In the genomic region with DNA sequence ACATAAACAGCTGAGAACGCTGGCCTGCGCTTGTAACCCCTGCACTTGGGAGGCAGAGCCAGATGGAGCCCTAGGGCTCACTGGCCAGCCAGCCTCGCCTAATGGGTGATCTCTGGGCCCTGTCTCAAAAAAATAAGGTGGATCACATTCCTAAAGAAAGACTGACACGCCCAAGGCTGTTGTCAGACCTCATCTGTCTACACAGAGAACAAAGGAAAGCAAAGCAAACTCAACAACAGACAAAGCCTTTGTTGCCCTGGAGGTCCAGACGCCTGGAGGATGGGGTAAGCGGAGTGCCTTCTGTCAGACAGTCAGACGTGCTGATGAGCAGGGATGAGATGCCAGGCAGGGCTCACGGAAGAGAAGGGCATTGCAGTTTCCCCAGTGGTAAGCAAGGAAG, we compare ENCODE assay signal across 13 mouse cellular contexts. TPM values are rescaled to one million over a fixed set of nuclear protein-coding genes. Genes with fewer than 3 reads are reported as not detected.
DNase-seq lines count a peak whose midpoint lies in the region; ATAC-seq and TF ChIP-seq lines count a peak whose summit lies in the region.
"Had no signal": no experiment of that assay in that cellular context is flagged by ENCODE, and none has a peak within 500 bp of the region (broad histone marks: within the 10 kb centered on the region; RNA-seq: fewer than 3 reads in every experiment).

No protein-coding gene starts in this region.

- ATAC-seq in heart, embryonic 13.5 days (ENCODE audit: extremely low read depth, insufficient number of reproducible peaks, low FRiP score, low TSS enrichment) = no peak
- ATAC-seq in midbrain, embryonic 13.5 days = 0 out of 2 replicates have a peak, but pooled peaks have one; percentile 37
- ATAC-seq in midbrain, postnatal 0 days (ENCODE audit: low FRiP score) = no peak
- ATAC-seq in frontal cortex, adult (ENCODE audit: low TSS enrichment) = no peak
- ATAC-seq: inflammation-experienced regulatory T-cells, adult 6 months had no signal

- no peak overlapping the region for H3K4me2 ChIP-seq in heart, embryonic 13.5 days
- H3K4me2 ChIP-seq in midbrain, embryonic 13.5 days (replicated peaks) = no peak overlapping the region
- no peak overlapping the region for H3K4me2 ChIP-seq in midbrain, postnatal 0 days (ENCODE audit: low read depth, low read length, poor library complexity, severe bottlenecking)
- H3K4me2 ChIP-seq: midbrain, embryonic 12.5 days had no signal

- intact Hi-C loops in heart, postnatal 14 days (cut with DNase I) = no loop called here

- peaks cover 73% of the 10 kb centered on the region for H3K4me1 ChIP-seq in heart, embryonic 13.5 days
- peaks cover 8% of the 10 kb centered on the region; the same call in 1 of the 2 replicates for H3K4me1 ChIP-seq in midbrain, embryonic 13.5 days (replicated peaks)
- H3K4me1 ChIP-seq in midbrain, postnatal 0 days (ENCODE audit: insufficient read depth, low read length) = no peaks in the 10 kb centered on the region
- H3K4me1 ChIP-seq in brown adipose tissue, adult 24 weeks (ENCODE audit: control insufficient read depth, insufficient read depth, insufficient read length, low read length) = peaks cover 19% of the 10 kb centered on the region

- H3K27me3 ChIP-seq in heart, embryonic 13.5 days (replicated peaks) = no peaks in the 10 kb centered on the region
- H3K27me3 ChIP-seq in midbrain, embryonic 13.5 days = no peaks in the 10 kb centered on the region
- no peaks in the 10 kb centered on the region for H3K27me3 ChIP-seq in midbrain, postnatal 0 days (ENCODE audit: insufficient read depth, low read length)
- H3K27me3 ChIP-seq: midbrain, embryonic 12.5 days had no signal

- no peak for DNase-seq in heart, postnatal 14 days
- no peak for DNase-seq in midbrain, postnatal 0 days (ENCODE audit: low spot score)
- peak; percentile 55 for DNase-seq in lung, postnatal 36 days
- no peak for DNase-seq in spleen, postnatal 10 days (ENCODE audit: low spot score in 2 of 2)
- DNase-seq: adrenal gland, postnatal 25 days; cerebellum, postnatal 36 days had no signal

- H3K9ac ChIP-seq in heart, embryonic 13.5 days = no peak overlapping the region
- H3K9ac ChIP-seq in midbrain, embryonic 13.5 days (replicated peaks) = no peak overlapping the region
- no peak overlapping the region for H3K9ac ChIP-seq in midbrain, postnatal 0 days (replicated peaks; ENCODE audit: low read length, poor library complexity, severe bottlenecking)
- H3K9ac ChIP-seq: midbrain, embryonic 12.5 days had no signal

- H3K36me3 ChIP-seq in heart, embryonic 13.5 days = no peaks in the 10 kb centered on the region
- H3K36me3 ChIP-seq in midbrain, embryonic 13.5 days = no peaks in the 10 kb centered on the region
- no peaks in the 10 kb centered on the region for H3K36me3 ChIP-seq in midbrain, postnatal 0 days (ENCODE audit: insufficient read depth, low read length)
- H3K36me3 ChIP-seq: midbrain, embryonic 12.5 days had no signal

- no peaks in the 10 kb centered on the region for H3K9me3 ChIP-seq in heart, embryonic 13.5 days
- H3K9me3 ChIP-seq in midbrain, embryonic 13.5 days = no peaks in the 10 kb centered on the region
- no peaks in the 10 kb centered on the region for H3K9me3 ChIP-seq in midbrain, postnatal 0 days (ENCODE audit: low read length)
- H3K9me3 ChIP-seq: midbrain, embryonic 12.5 days had no signal

- WGBS in heart, embryonic 13.5 days = 67% methylated on average over 8 of the region's 8 CpGs
- 51% methylated on average over 8 of the region's 8 CpGs for WGBS in midbrain, embryonic 13.5 days
- WGBS in midbrain, postnatal 0 days = 48% methylated on average over 8 of the region's 8 CpGs

- H3K4me3 ChIP-seq in heart, embryonic 13.5 days = no peak overlapping the region
- H3K4me3 ChIP-seq in midbrain, embryonic 13.5 days (replicated peaks) = no peak overlapping the region
- no peak overlapping the region for H3K4me3 ChIP-seq in midbrain, postnatal 0 days (ENCODE audit: low read depth, low read length)
- peak overlapping the region; percentile 53 for H3K4me3 ChIP-seq in brown adipose tissue, adult 24 weeks (ENCODE audit: insufficient read depth, low read depth, low read length)
- H3K4me3 ChIP-seq: midbrain, embryonic 12.5 days had no signal

- peak overlapping the region; percentile 66; the same call in 1 of the 2 replicates for H3K27ac ChIP-seq in heart, embryonic 13.5 days (replicated peaks)
- H3K27ac ChIP-seq in midbrain, embryonic 13.5 days = no peak overlapping the region
- H3K27ac ChIP-seq in midbrain, postnatal 0 days (ENCODE audit: low read depth, low read length) = no peak overlapping the region
- H3K27ac ChIP-seq in brown adipose tissue, adult 24 weeks (replicated peaks; ENCODE audit: low read depth, low read length) = peak overlapping the region; percentile 99
- H3K27ac ChIP-seq: midbrain, embryonic 12.5 days had no signal

- no peak for TF ChIP-seq CTCF in midbrain, postnatal 0 days (IDR thresholded peaks at IDR 0.05)

RNA-seq across cellular contexts. Expression of a gene that starts 3.8 kb away (rescaled TPM):
- 0.92 and 1.5 TPM in 2 replicates for polyA plus RNA-seq in heart, embryonic 13.5 days (2015; fragmentation: Nextera tagmentation; extraction: Ambion mirVana)
- 10 to 100 TPM; 19.4 to 28.1 TPM for total RNA-seq in heart, postnatal 14 days (2021)
- polyA plus RNA-seq in midbrain, embryonic 13.5 days (2015; fragmentation: Nextera tagmentation; extraction: Ambion mirVana) = 0.96 and 1.5 TPM in 2 replicates
- total RNA-seq in midbrain, postnatal 0 days (2014; rRNA removed) = 2.5 and 2.8 TPM in 2 replicates
- polyA plus RNA-seq in midbrain, postnatal 0 days (2015; fragmentation: Nextera tagmentation; extraction: Ambion mirVana) = 0.46 and 0.67 TPM in 2 replicates
- polyA plus RNA-seq in brown adipose tissue, adult 24 weeks (2012; ENCODE audit: insufficient read depth, insufficient read length, missing spikeins) = 21.6 and 38.6 TPM in 2 replicates

RNA-seq across cellular contexts. Expression of a gene that starts 11.1 kb away (rescaled TPM):
- 8.6 and 9.2 TPM in 2 replicates for polyA plus RNA-seq in heart, embryonic 13.5 days (2015; fragmentation: Nextera tagmentation; extraction: Ambion mirVana)
- 1 to 10 TPM; 5.9 to 7.1 TPM for total RNA-seq in heart, postnatal 14 days (2021)
- 11.6 and 12.1 TPM in 2 replicates for polyA plus RNA-seq in midbrain, embryonic 13.5 days (2015; fragmentation: Nextera tagmentation; extraction: Ambion mirVana)
- 2.8 and 6.0 TPM in 2 replicates for total RNA-seq in midbrain, postnatal 0 days (2014; rRNA removed)
- 4.8 and 4.9 TPM in 2 replicates for polyA plus RNA-seq in midbrain, postnatal 0 days (2015; fragmentation: Nextera tagmentation; extraction: Ambion mirVana)
- polyA plus RNA-seq in brown adipose tissue, adult 24 weeks (2012; ENCODE audit: insufficient read depth, insufficient read length, missing spikeins) = 3.3 and 5.0 TPM in 2 replicates

RNA-seq across cellular contexts. Expression of a gene that starts 43.9 kb away (rescaled TPM):
- polyA plus RNA-seq in heart, embryonic 13.5 days (2015; fragmentation: Nextera tagmentation; extraction: Ambion mirVana) = 9.4 and 11.2 TPM in 2 replicates
- total RNA-seq in heart, postnatal 14 days (2021) = 10 to 100 TPM; 13.3 to 15.9 TPM
- polyA plus RNA-seq in midbrain, embryonic 13.5 days (2015; fragmentation: Nextera tagmentation; extraction: Ambion mirVana) = 12.0 and 13.9 TPM in 2 replicates
- total RNA-seq in midbrain, postnatal 0 days (2014; rRNA removed) = 46.2 and 52.6 TPM in 2 replicates
- 17.7 and 19.1 TPM in 2 replicates for polyA plus RNA-seq in midbrain, postnatal 0 days (2015; fragmentation: Nextera tagmentation; extraction: Ambion mirVana)
- 12.4 and 13.9 TPM in 2 replicates for polyA plus RNA-seq in brown adipose tissue, adult 24 weeks (2012; ENCODE audit: insufficient read depth, insufficient read length, missing spikeins)

RNA-seq across cellular contexts. Expression of a gene that starts 53.2 kb away (rescaled TPM):
- not detected in 2 replicates for polyA plus RNA-seq in heart, embryonic 13.5 days (2015; fragmentation: Nextera tagmentation; extraction: Ambion mirVana)
- not detected for total RNA-seq in heart, postnatal 14 days (2021)
- polyA plus RNA-seq in midbrain, embryonic 13.5 days (2015; fragmentation: Nextera tagmentation; extraction: Ambion mirVana) = not detected in 2 replicates
- not detected in 2 replicates for total RNA-seq in midbrain, postnatal 0 days (2014; rRNA removed)
- not detected in 2 replicates for polyA plus RNA-seq in midbrain, postnatal 0 days (2015; fragmentation: Nextera tagmentation; extraction: Ambion mirVana)
- polyA plus RNA-seq in brown adipose tissue, adult 24 weeks (2012; ENCODE audit: insufficient read depth, insufficient read length, missing spikeins) = not detected in 2 replicates
- total RNA-seq: adrenal gland, postnatal 25 days; left cerebral cortex, adult 18-20 months had no signal
- polyA plus RNA-seq: inflammation-experienced regulatory T-cells, adult 6 months; midbrain, embryonic 12.5 days had no signal

Comparison
In these comparisons a context has a peak if more than half of its experiments do, and no peak if none do; other contexts are left out.
1. H3K27ac ChIP-seq: peak in heart, embryonic 13.5 days (single experiment) and brown adipose tissue, adult 24 weeks (single experiment); none in midbrain, embryonic 13.5 days (single experiment) and midbrain, postnatal 0 days (single experiment).